Mouse (Mus musculus) megakaryocyte, embryonic 14.5 days (primary cell): ENCODE measurements at regions not wholly inside any gene's neighbourhood (a gene's known extent, or its start where the extent isn't known, plus 50 kb on each side); places are given as distances from the start of the nearest gene placed in this dataset.

Experiments used
- H3K27me3 ChIP-seq: replicated peaks from 2 replicates; pipeline ENCODE3; 2012; ENCODE audit warnings: inconsistent platforms
- H3K36me3 ChIP-seq: replicated peaks from 2 replicates; pipeline ENCODE3; 2012; ENCODE audit warnings: low read length, inconsistent platforms, mixed read lengths
- H3K4me1 ChIP-seq: 2 replicates; pipeline ENCODE4 v1.6.1; 2012; ENCODE audit warnings: inconsistent platforms
- H3K4me3 ChIP-seq: replicated peaks from 2 replicates; pipeline ENCODE3; 2012; ENCODE audit warnings: moderate library complexity, mild to moderate bottlenecking, inconsistent platforms
- H3K9me3 ChIP-seq: 2 replicates; pipeline ENCODE4 v1.6.1; 2012; ENCODE audit warnings: inconsistent platforms
- FLI1 ChIP-seq: IDR thresholded peaks from 2 replicates; pipeline ENCODE4 v1.6.1; 2012; ENCODE audit warnings: low read length, inconsistent platforms, mixed read lengths
- GATA1 ChIP-seq: IDR thresholded peaks from 3 replicates; pipeline ENCODE4 v1.6.1; 2012; ENCODE audit warnings: mixed read lengths, low read length, inconsistent platforms, borderline replicate concordance

- Histone ChIP-seq H3K36me3 (no peaks in the 10 kb centered on the region), H3K9me3 (peaks cover 32% of the 10 kb centered on the region), H3K27me3 (no peaks in the 10 kb centered on the region), H3K4me1 (no peaks in the 10 kb centered on the region), H3K4me3 (no peak overlapping the region)
- TF ChIP-seq FLI1 (no peak), GATA1 (no peak)
Observed at GRCm38 (mm10) chr8:90513102-90513501, 165.0 kb upstream of the Tox3 start.

GRCm38 (mm10) chr8:90512594-90512993, 164.5 kb upstream of the Tox3 start:
- no peak overlapping the region for H3K4me3 ChIP-seq
- H3K9me3 ChIP-seq, result peaks cover 29% of the 10 kb centered on the region
- H3K36me3 ChIP-seq, result no peaks in the 10 kb centered on the region
- H3K4me1 ChIP-seq, result no peaks in the 10 kb centered on the region
- TF ChIP-seq GATA1 (no peak), FLI1 (no peak)
- no peaks in the 10 kb centered on the region for H3K27me3 ChIP-seq

GRCm38 (mm10) chr8:90504521-90504920, 156.4 kb upstream of the Tox3 start:
- no peaks in the 10 kb centered on the region for H3K4me1 ChIP-seq
- H3K27me3 ChIP-seq, result no peaks in the 10 kb centered on the region
- TF ChIP-seq FLI1 (no peak), GATA1 (no peak)

GRCm38 (mm10) chr8:90503306-90503705, 155.2 kb upstream of the Tox3 start:
- H3K36me3 ChIP-seq, result no peaks in the 10 kb centered on the region
- TF ChIP-seq FLI1, result no peak
- TF ChIP-seq GATA1, result no peak
- no peak overlapping the region for H3K4me3 ChIP-seq
- H3K4me1 ChIP-seq, result no peaks in the 10 kb centered on the region
- peaks cover 10% of the 10 kb centered on the region for H3K9me3 ChIP-seq
- H3K27me3 ChIP-seq, result no peaks in the 10 kb centered on the region

More at GRCm38 (mm10) chr8:90504521-90504920, 156.4 kb upstream of the Tox3 start:
- no peaks in the 10 kb centered on the region for H3K36me3 ChIP-seq
- no peak overlapping the region for H3K4me3 ChIP-seq
- H3K9me3 ChIP-seq, result peaks cover 17% of the 10 kb centered on the region

GRCm38 (mm10) chr8:90502879-90503278, 154.7 kb upstream of the Tox3 start:
- Histone ChIP-seq H3K4me1 (no peaks in the 10 kb centered on the region), H3K27me3 (no peaks in the 10 kb centered on the region), H3K36me3 (no peaks in the 10 kb centered on the region), H3K9me3 (peaks cover 9% of the 10 kb centered on the region), H3K4me3 (no peak overlapping the region)
- TF ChIP-seq GATA1, result no peak
- TF ChIP-seq FLI1, result no peak

- Histone ChIP-seq H3K4me3 (no peak overlapping the region), H3K36me3 (no peaks in the 10 kb centered on the region), H3K4me1 (no peaks in the 10 kb centered on the region), H3K27me3 (no peaks in the 10 kb centered on the region), H3K9me3 (peaks cover 20% of the 10 kb centered on the region)
- TF ChIP-seq GATA1 (no peak), FLI1 (no peak)
Observed at GRCm38 (mm10) chr8:90499315-90499714, 151.2 kb upstream of the Tox3 start.

GRCm38 (mm10) chr8:90496658-90497163, 148.6 kb upstream of the Tox3 start:
- Histone ChIP-seq H3K36me3 (no peaks in the 10 kb centered on the region), H3K9me3 (peaks cover 18% of the 10 kb centered on the region; the same call in 1 of the 2 replicates)

GRCm38 (mm10) chr8:90495943-90496371, 147.8 kb upstream of the Tox3 start:
- Histone ChIP-seq H3K27me3 (no peaks in the 10 kb centered on the region), H3K4me3 (no peak overlapping the region), H3K4me1 (no peaks in the 10 kb centered on the region), H3K36me3 (no peaks in the 10 kb centered on the region), H3K9me3 (peaks cover 22% of the 10 kb centered on the region; the same call in 1 of the 2 replicates)
- no peak for TF ChIP-seq GATA1
- no peak for TF ChIP-seq FLI1

More at GRCm38 (mm10) chr8:90496658-90497163, 148.6 kb upstream of the Tox3 start:
- Histone ChIP-seq H3K27me3 (no peaks in the 10 kb centered on the region), H3K4me1 (no peaks in the 10 kb centered on the region), H3K4me3 (no peak overlapping the region)
- TF ChIP-seq FLI1 (no peak), GATA1 (no peak)

GRCm38 (mm10) chr8:90492521-90493225, 144.5 kb upstream of the Tox3 start:
- peaks cover 36% of the 10 kb centered on the region for H3K9me3 ChIP-seq

GRCm38 (mm10) chr8:90491691-90492090, 143.5 kb upstream of the Tox3 start:
- peaks cover 37% of the 10 kb centered on the region for H3K9me3 ChIP-seq
- TF ChIP-seq GATA1 (no peak), FLI1 (no peak)
- no peaks in the 10 kb centered on the region for H3K36me3 ChIP-seq
- no peak overlapping the region for H3K4me3 ChIP-seq
- H3K27me3 ChIP-seq, result no peaks in the 10 kb centered on the region
- H3K4me1 ChIP-seq, result no peaks in the 10 kb centered on the region

More at GRCm38 (mm10) chr8:90492521-90493225, 144.5 kb upstream of the Tox3 start:
- Histone ChIP-seq H3K4me1 (no peaks in the 10 kb centered on the region), H3K27me3 (no peaks in the 10 kb centered on the region), H3K4me3 (no peak overlapping the region), H3K36me3 (no peaks in the 10 kb centered on the region)
- TF ChIP-seq GATA1 (no peak), FLI1 (no peak)
